In genomic region chr3:40798054-40798453, GRCm38 (mm10) we compare ENCODE assay signal across 15 mouse cellular contexts. TPM values are rescaled to one million over a fixed set of nuclear protein-coding genes. Genes with fewer than 3 reads are reported as not detected.
DNase-seq lines count a peak whose midpoint lies in the region; ATAC-seq and TF ChIP-seq lines count a peak whose summit lies in the region.
"Had no signal": no experiment of that assay in that cellular context is flagged by ENCODE, and none has a peak within 500 bp of the region (broad histone marks: within the 10 kb centered on the region; RNA-seq: fewer than 3 reads in every experiment).

No protein-coding gene starts in this region.

- no peak overlapping the region for H3K4me2 ChIP-seq in lung, postnatal 0 days (replicated peaks; ENCODE audit: low read depth, low read length)
- H3K4me2 ChIP-seq: embryonic facial prominence, embryonic 12.5 days; forebrain, embryonic 12.5 days had no signal

- no peak overlapping the region for H3K27ac ChIP-seq in lung, postnatal 0 days (ENCODE audit: low read length)
- H3K27ac ChIP-seq: embryonic facial prominence, embryonic 10.5 days; embryonic facial prominence, embryonic 12.5 days; forebrain, embryonic 10.5 days; forebrain, embryonic 12.5 days had no signal

- no peak overlapping the region for H3K9ac ChIP-seq in lung, postnatal 0 days (replicated peaks; ENCODE audit: low read depth)
- H3K9ac ChIP-seq: embryonic facial prominence, embryonic 12.5 days; forebrain, embryonic 12.5 days; forebrain, postnatal 0 days had no signal

- in situ Hi-C loops in Patski (cut with MboI; ENCODE audit: low pct_unique_long_range_greater_than_20kb): no loop called here

- CTCF ChIA-PET in Patski (lab: Charles Lee): interaction anchor here (0.9 to 2.6 kb wide), 11 partner anchors 9 to 273 kb away, joined by 3 to 19 read pairs (median 3); no protein-coding TSS in a partner anchor

- DNase-seq in 3T3-L1 (ENCODE audit: low read depth, low spot score) (peak; percentile 72), Patski (ENCODE audit: low read depth, low spot score) (no peak), adipocyte (ENCODE audit: low spot score) (no peak)
- DNase-seq in Muller cell, postnatal 12 days (ENCODE audit: inconsistent ontology term): peak; percentile 7
- no peak for DNase-seq in right cerebral cortex, adult 2 months (ENCODE audit: low spot score in 2 of 2)
- DNase-seq in lung, postnatal 0 days (ENCODE audit: low spot score): no peak

- POLR2A ChIA-PET in Patski (lab: Charles Lee): no interaction called here

- TF ChIP-seq EP300 in lung, postnatal 0 days (IDR thresholded peaks at IDR 0.05): no peak

- no peak overlapping the region for H3K4me3 ChIP-seq in lung, postnatal 0 days (ENCODE audit: low read depth, low read length)
- H3K4me3 ChIP-seq: embryonic facial prominence, embryonic 10.5 days; embryonic facial prominence, embryonic 12.5 days; forebrain, embryonic 10.5 days; forebrain, embryonic 12.5 days had no signal

- no peaks in the 10 kb centered on the region for H3K27me3 ChIP-seq in Patski
- no peaks in the 10 kb centered on the region for H3K27me3 ChIP-seq in lung, postnatal 0 days (replicated peaks; ENCODE audit: insufficient read depth, low read length)
- H3K27me3 ChIP-seq: CH12.LX; embryonic facial prominence, embryonic 12.5 days; forebrain, embryonic 12.5 days had no signal

- peaks cover 7% of the 10 kb centered on the region; the same call in 1 of the 2 replicates for H3K4me1 ChIP-seq in lung, postnatal 0 days (ENCODE audit: insufficient read depth, low read depth, low read length)

- peak; percentile 53 for ATAC-seq in Patski
- ATAC-seq in lung, postnatal 0 days: no peak
- ATAC-seq: forebrain, embryonic 14.5 days; forebrain, postnatal 0 days had no signal

- TF ChIP-seq CTCF in Patski (IDR thresholded peaks at IDR 0.05): no peak
- TF ChIP-seq CTCF in lung, postnatal 0 days (IDR thresholded peaks at IDR 0.05): no peak

- H3K9me3 ChIP-seq in lung, postnatal 0 days (ENCODE audit: low read length): no peaks in the 10 kb centered on the region
- H3K9me3 ChIP-seq: embryonic facial prominence, embryonic 10.5 days; embryonic facial prominence, embryonic 12.5 days; forebrain, embryonic 10.5 days; forebrain, embryonic 12.5 days; G1E had no signal

- WGBS in lung, postnatal 0 days: 57% methylated on average over 1 of the region's 1 CpGs

- no peaks in the 10 kb centered on the region for H3K36me3 ChIP-seq in lung, postnatal 0 days (ENCODE audit: insufficient read depth, low read length)

RNA-seq across cellular contexts. Expression of gene Plk4, which starts 1.8 kb away (rescaled TPM):
- 36.7 TPM for polyA plus RNA-seq in Patski (2021)
- 8.9 and 9.2 TPM in 2 replicates for polyA plus RNA-seq in lung, postnatal 0 days (2015; fragmentation: Nextera tagmentation; extraction: Ambion mirVana)

RNA-seq across cellular contexts. Expression of gene Mfsd8, which starts 48.6 kb away (rescaled TPM):
- 9.1 TPM for polyA plus RNA-seq in Patski (2021)
- 7.1 and 8.9 TPM in 2 replicates for polyA plus RNA-seq in lung, postnatal 0 days (2015; fragmentation: Nextera tagmentation; extraction: Ambion mirVana)

RNA-seq across cellular contexts. Expression of gene Abhd18, which starts 48.7 kb away (rescaled TPM):
- 20.0 TPM for polyA plus RNA-seq in Patski (2021)
- 4.7 and 5.9 TPM in 2 replicates for polyA plus RNA-seq in lung, postnatal 0 days (2015; fragmentation: Nextera tagmentation; extraction: Ambion mirVana)
- polyA plus RNA-seq: erythroblast, embryonic 14.5 days had no signal

RNA-seq across cellular contexts. Expression of gene Hspa4l, which starts 53.8 kb away (rescaled TPM):
- 97.1 TPM for polyA plus RNA-seq in Patski (2021)
- 22.5 and 26.6 TPM in 2 replicates for polyA plus RNA-seq in lung, postnatal 0 days (2015; fragmentation: Nextera tagmentation; extraction: Ambion mirVana)

Comparison
In these comparisons a context has a peak if more than half of its experiments do, and no peak if none do; other contexts are left out.
1. DNase-seq: peak in 3T3-L1 (single experiment) and Muller cell, postnatal 12 days (single experiment); none in Patski (single experiment), adipocyte (single experiment), right cerebral cortex, adult 2 months (0 of 2) and lung, postnatal 0 days (single experiment).